Mouse (Mus musculus): ENCODE measurements around the gene Fgfr4. TPM values are rescaled to one million over a fixed set of nuclear protein-coding genes. Genes with fewer than 3 reads are reported as not detected.
"Not testable (repeated sequence)": the region's sequence is repeated elsewhere in the genome, so short reads cannot be mapped to it uniquely, and the experiment has no call there.

Gene Fgfr4
- polyA plus RNA-seq, 1 experiment from 2014 or later, result 7.8 TPM

DNA sequence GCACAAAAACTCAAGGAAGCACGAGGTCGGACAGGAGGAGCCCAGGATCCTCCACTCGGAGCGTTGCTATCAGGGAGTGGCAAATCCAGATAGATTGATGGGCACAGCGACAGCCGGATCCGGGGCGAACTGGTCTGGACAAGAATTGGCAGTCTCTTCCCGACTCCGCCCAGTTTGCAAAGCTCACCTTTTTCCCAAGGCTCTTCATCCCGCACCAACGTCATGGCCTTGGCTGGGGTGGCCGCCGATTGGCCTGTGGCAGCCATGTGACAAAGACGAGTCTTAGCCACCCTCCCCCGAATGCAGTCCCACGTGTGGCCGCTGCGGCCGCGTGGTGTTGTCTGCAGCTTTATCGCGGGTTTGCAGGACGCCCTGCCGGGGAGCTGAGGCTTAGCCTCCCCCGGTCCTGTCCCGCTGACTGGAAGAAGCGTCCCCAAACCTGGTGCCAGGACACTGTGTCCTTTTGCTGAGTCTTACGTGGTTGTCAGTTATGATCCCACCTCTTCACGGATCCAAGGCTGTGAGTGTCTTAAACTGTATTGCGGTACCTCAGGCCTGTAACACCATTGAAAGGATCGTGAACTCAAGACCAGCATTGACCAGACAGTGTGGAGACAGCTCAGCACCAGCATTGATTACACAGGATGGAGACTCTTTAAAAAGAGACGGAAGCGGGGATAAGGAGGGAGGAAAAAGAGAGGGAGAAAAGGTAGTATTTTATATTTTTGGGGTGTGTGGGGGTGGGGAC lies 37.9 kb downstream of the Fgfr4 start:
- Histone ChIP-seq H3K27me3 (ENCODE audit: control insufficient read depth, insufficient read depth, low read length) (no peaks in the 10 kb centered on the region), H3K27ac (ENCODE audit: low read length) (peak overlapping the region; percentile 94), H3K36me3 (ENCODE audit: control insufficient read depth, insufficient read depth, low read length) (no peaks in the 10 kb centered on the region), H3K4me2 (replicated peaks; ENCODE audit: low read depth, low read length) (peak overlapping the region; percentile 76), H3K4me3 (ENCODE audit: low read depth, low read length) (peak overlapping the region; percentile 37), H3K9ac (replicated peaks; ENCODE audit: low read depth, low read length) (peak overlapping the region; percentile 39), H3K9me3 (ENCODE audit: control insufficient read depth, low read depth, low read length) (no peaks in the 10 kb centered on the region), H3K4me1 (ENCODE audit: control insufficient read depth, insufficient read depth, low read length) (peaks cover 8% of the 10 kb centered on the region; the same call in 1 of the 2 replicates)
- ATAC-seq (ENCODE audit: insufficient number of reproducible peaks, insufficient read depth, low FRiP score, low read depth), result peak; percentile 98
- WGBS, result 2% methylated on average over 34 of the region's 34 CpGs

- Histone ChIP-seq H3K4me3 (ENCODE audit: low read depth, low read length) (no peak overlapping the region), H3K9ac (replicated peaks; ENCODE audit: low read depth, low read length) (no peak overlapping the region), H3K27ac (ENCODE audit: low read length) (no peak overlapping the region), H3K27me3 (ENCODE audit: control insufficient read depth, insufficient read depth, low read length) (no peaks in the 10 kb centered on the region), H3K36me3 (ENCODE audit: control insufficient read depth, insufficient read depth, low read length) (no peaks in the 10 kb centered on the region), H3K9me3 (ENCODE audit: control insufficient read depth, low read depth, low read length) (no peaks in the 10 kb centered on the region), H3K4me2 (replicated peaks; ENCODE audit: low read depth, low read length) (no peak overlapping the region), H3K4me1 (ENCODE audit: control insufficient read depth, insufficient read depth, low read length) (peaks cover 8% of the 10 kb centered on the region; the same call in 1 of the 2 replicates)
- 87% methylated on average over 5 of the region's 5 CpGs for WGBS
- ATAC-seq (ENCODE audit: insufficient number of reproducible peaks, insufficient read depth, low FRiP score, low read depth), result no peak
Measured at GRCm38 (mm10) chr13:55191535-55191934, 39.1 kb downstream of the Fgfr4 start.

GRCm38 (mm10) chr13:55202758-55203157 lies 50.3 kb downstream of the Fgfr4 start:
- not testable (repeated sequence) for H3K9me3 ChIP-seq (ENCODE audit: control insufficient read depth, low read depth, low read length); H3K36me3 ChIP-seq (ENCODE audit: control insufficient read depth, insufficient read depth, low read length); H3K4me2 ChIP-seq (replicated peaks; ENCODE audit: low read depth, low read length); ATAC-seq (ENCODE audit: insufficient number of reproducible peaks, insufficient read depth, low FRiP score, low read depth); H3K9ac ChIP-seq (replicated peaks; ENCODE audit: low read depth, low read length); H3K27me3 ChIP-seq (ENCODE audit: control insufficient read depth, insufficient read depth, low read length); H3K4me3 ChIP-seq (ENCODE audit: low read depth, low read length); H3K4me1 ChIP-seq (ENCODE audit: control insufficient read depth, insufficient read depth, low read length); H3K27ac ChIP-seq (ENCODE audit: low read length)
- 88% methylated on average over 4 of the region's 4 CpGs for WGBS

GRCm38 (mm10) chr13:55203740-55204139 lies 51.3 kb downstream of the Fgfr4 start:
- no peaks in the 10 kb centered on the region for H3K36me3 ChIP-seq (ENCODE audit: control insufficient read depth, insufficient read depth, low read length)
- no peaks in the 10 kb centered on the region for H3K27me3 ChIP-seq (ENCODE audit: control insufficient read depth, insufficient read depth, low read length)
- ATAC-seq (ENCODE audit: insufficient number of reproducible peaks, insufficient read depth, low FRiP score, low read depth), result no peak
- no peak overlapping the region for H3K4me3 ChIP-seq (ENCODE audit: low read depth, low read length)
- no peaks in the 10 kb centered on the region for H3K9me3 ChIP-seq (ENCODE audit: control insufficient read depth, low read depth, low read length)
- no peak overlapping the region for H3K27ac ChIP-seq (ENCODE audit: low read length)
- no peaks in the 10 kb centered on the region for H3K4me1 ChIP-seq (ENCODE audit: control insufficient read depth, insufficient read depth, low read length)
- no peak overlapping the region for H3K9ac ChIP-seq (replicated peaks; ENCODE audit: low read depth, low read length)
- 70% methylated on average over 9 of the region's 9 CpGs for WGBS
- no peak overlapping the region for H3K4me2 ChIP-seq (replicated peaks; ENCODE audit: low read depth, low read length)

- 0 out of 2 replicates have a peak, but pooled peaks cover 5% of the 10 kb centered on the region for H3K4me1 ChIP-seq (ENCODE audit: control insufficient read depth, insufficient read depth, low read length)
- WGBS, result 83% methylated on average over 9 of the region's 11 CpGs
- H3K27ac ChIP-seq (ENCODE audit: low read length), result no peak overlapping the region
- H3K36me3 ChIP-seq (ENCODE audit: control insufficient read depth, insufficient read depth, low read length), result no peaks in the 10 kb centered on the region
- H3K9ac ChIP-seq (replicated peaks; ENCODE audit: low read depth, low read length), result no peak overlapping the region
- H3K4me3 ChIP-seq (ENCODE audit: low read depth, low read length), result no peak overlapping the region
- no peak overlapping the region for H3K4me2 ChIP-seq (replicated peaks; ENCODE audit: low read depth, low read length)
- no peaks in the 10 kb centered on the region for H3K27me3 ChIP-seq (ENCODE audit: control insufficient read depth, insufficient read depth, low read length)
- H3K9me3 ChIP-seq (ENCODE audit: control insufficient read depth, low read depth, low read length), result no peaks in the 10 kb centered on the region
- no peak for ATAC-seq (ENCODE audit: insufficient number of reproducible peaks, insufficient read depth, low FRiP score, low read depth)
Measured at GRCm38 (mm10) chr13:55204667-55205389, 52.4 kb downstream of the Fgfr4 start.

DNA sequence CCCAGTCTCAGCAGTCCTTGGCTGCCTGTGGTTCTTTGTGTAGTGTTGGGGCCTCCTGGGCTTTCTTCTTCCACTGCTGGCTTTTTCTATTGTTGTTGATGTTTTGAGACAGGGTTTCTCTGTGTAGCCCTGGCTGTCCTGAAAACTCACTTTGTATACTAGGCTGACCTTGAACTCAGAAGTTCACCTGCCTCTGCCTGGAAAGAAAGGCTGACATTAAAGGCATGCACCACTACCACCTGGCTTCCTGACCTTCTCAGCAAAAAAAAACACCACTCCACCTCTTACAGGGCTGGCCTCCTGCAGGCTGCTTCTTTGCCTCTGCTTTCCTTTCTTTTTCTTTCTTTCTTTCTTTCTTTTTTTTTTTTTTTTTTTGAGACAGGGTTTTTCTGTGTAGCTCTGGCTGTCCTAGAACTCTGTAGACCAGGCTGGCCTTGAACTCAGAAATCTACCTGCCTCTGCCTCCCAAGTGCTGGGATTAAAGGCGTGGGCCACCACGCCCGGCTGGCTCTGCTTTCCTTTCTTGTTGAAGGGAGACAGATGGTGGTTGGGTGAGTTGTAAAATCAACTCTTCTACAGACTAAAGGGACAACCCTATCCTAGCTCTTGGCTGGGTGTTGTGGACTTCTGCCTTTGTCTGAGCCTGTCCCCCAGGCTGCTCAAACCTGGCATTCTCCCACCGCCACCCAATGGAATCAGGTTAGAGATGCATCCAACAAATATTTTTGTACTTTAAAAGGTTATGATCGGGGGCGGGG lies 53.2 kb downstream of the Fgfr4 start:
- 87% methylated on average over 6 of the region's 6 CpGs for WGBS
- Histone ChIP-seq H3K4me3 (ENCODE audit: low read depth, low read length) (no peak overlapping the region), H3K27me3 (ENCODE audit: control insufficient read depth, insufficient read depth, low read length) (no peaks in the 10 kb centered on the region), H3K4me1 (ENCODE audit: control insufficient read depth, insufficient read depth, low read length) (peaks cover 11% of the 10 kb centered on the region; the same call in 1 of the 2 replicates), H3K36me3 (ENCODE audit: control insufficient read depth, insufficient read depth, low read length) (no peaks in the 10 kb centered on the region), H3K9ac (replicated peaks; ENCODE audit: low read depth, low read length) (no peak overlapping the region), H3K4me2 (replicated peaks; ENCODE audit: low read depth, low read length) (no peak overlapping the region), H3K9me3 (ENCODE audit: control insufficient read depth, low read depth, low read length) (no peaks in the 10 kb centered on the region), H3K27ac (ENCODE audit: low read length) (no peak overlapping the region)
- ATAC-seq (ENCODE audit: insufficient number of reproducible peaks, insufficient read depth, low FRiP score, low read depth), result no peak

DNA sequence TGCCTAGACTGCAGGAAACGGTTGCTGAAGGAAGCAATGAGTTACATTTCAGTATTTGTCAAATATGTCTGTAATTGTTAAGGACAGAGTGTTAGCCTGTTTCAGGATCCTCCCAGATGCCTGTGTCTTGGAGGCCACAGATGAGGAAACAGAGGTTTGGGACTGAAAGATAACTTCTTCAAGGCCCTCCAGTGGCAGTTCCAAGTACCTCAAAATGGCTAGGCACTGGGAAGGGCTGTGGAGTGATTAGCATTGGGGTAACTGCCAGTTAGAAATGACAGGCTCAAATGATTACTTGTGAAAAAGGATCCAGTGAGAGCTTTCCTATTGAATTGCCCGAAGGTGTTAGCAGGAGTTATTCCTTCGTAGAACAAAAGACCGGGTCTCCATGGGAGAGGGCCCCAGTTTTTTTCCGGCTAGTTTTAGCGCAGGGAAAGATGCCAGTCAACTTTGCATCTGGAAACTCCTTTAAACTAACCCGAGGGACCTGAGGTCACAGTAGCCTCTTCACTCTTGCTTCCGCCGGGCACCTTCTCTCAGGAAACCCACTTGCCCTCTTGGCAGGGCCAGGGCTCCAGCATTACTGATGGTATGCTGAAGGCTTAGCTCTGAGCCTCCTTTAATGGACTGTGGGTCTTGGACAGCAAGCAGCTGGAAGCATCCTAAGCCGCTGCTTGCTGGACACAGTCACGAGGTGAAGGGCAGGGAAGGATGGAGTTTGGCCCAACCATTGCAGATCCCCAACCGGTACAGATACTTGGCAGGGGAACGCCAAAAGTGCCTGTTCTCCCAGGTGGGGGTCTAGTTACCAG lies 56.6 kb downstream of the Fgfr4 start:
- Histone ChIP-seq H3K27me3 (ENCODE audit: control insufficient read depth, insufficient read depth, low read length) (no peaks in the 10 kb centered on the region), H3K4me3 (ENCODE audit: low read depth, low read length) (no peak overlapping the region), H3K36me3 (ENCODE audit: control insufficient read depth, insufficient read depth, low read length) (peaks cover 10% of the 10 kb centered on the region), H3K4me2 (replicated peaks; ENCODE audit: low read depth, low read length) (peak overlapping the region; percentile 94; the same call in 1 of the 2 replicates), H3K9ac (replicated peaks; ENCODE audit: low read depth, low read length) (no peak overlapping the region), H3K9me3 (ENCODE audit: control insufficient read depth, low read depth, low read length) (no peaks in the 10 kb centered on the region), H3K4me1 (ENCODE audit: control insufficient read depth, insufficient read depth, low read length) (peaks cover 23% of the 10 kb centered on the region), H3K27ac (ENCODE audit: low read length) (no peak overlapping the region)
- WGBS, result 69% methylated on average over 13 of the region's 13 CpGs
- ATAC-seq (ENCODE audit: insufficient number of reproducible peaks, insufficient read depth, low FRiP score, low read depth), result no peak

Measured in stomach, embryonic 14.5 days (tissue).